Mouse (Mus musculus) heart, embryonic 10.5 days (tissue): Measurements from ENCODE around the gene Lpar1. TPM values are rescaled to one million over a fixed set of nuclear protein-coding genes. Genes with fewer than 3 reads are reported as not detected.

Experiments
- DNase-seq: peaks from one replicate; pipeline ENCODE4 v3.0.0-alpha.2; 2017; ENCODE audit warnings: low spot score
- H3K27ac ChIP-seq: fragments of 300-500 bp; sonication (generic); 2 replicates; pipeline ENCODE4 v1.5.1; 2016; ENCODE audit warnings: mild to moderate bottlenecking
- H3K27me3 ChIP-seq: fragments of 300-500 bp; sonication (generic); 2 replicates; pipeline ENCODE4 v1.6.1; 2016; ENCODE audit warnings: mild to moderate bottlenecking; ENCODE audit not compliant: poor library complexity, insufficient read depth, severe bottlenecking
- H3K36me3 ChIP-seq: fragments of 300-500 bp; sonication (generic); 2 replicates; pipeline ENCODE4 v1.6.1; 2016; ENCODE audit warnings: mild to moderate bottlenecking, moderate library complexity
- H3K4me1 ChIP-seq: fragments of 300-500 bp; sonication (generic); 2 replicates; pipeline ENCODE4 v1.6.1; 2016; ENCODE audit warnings: mild to moderate bottlenecking
- H3K4me3 ChIP-seq: fragments of 300-500 bp; sonication (generic); 2 replicates; pipeline ENCODE4 v1.5.1; 2016; ENCODE audit warnings: mild to moderate bottlenecking, moderate library complexity
- H3K9me3 ChIP-seq: fragments of 300-500 bp; sonication (generic); 2 replicates; pipeline ENCODE4 v1.6.1; 2016; ENCODE audit warnings: mild to moderate bottlenecking, moderate library complexity
- WGBS: fragments of 180-500 bp; shearing (Covaris S2); methylation state at CpG from one replicate; pipeline ENCODE4 v1.1.7; 2016; 5-methylcytosine and 5-hydroxymethylcytosine counted together
- polyA plus RNA-seq: library from polyadenylated mRNA; unstranded; fragments of >200 nt; fragmentation: Nextera tagmentation; extraction: Ambion mirVana; gene quantifications from 2 replicates; pipeline ENCODE4 v1.2.1, GENCODE M21; 2016

Gene Lpar1
- polyA plus RNA-seq, 1 experiment from 2014 or later = 38.7 TPM

DNA sequence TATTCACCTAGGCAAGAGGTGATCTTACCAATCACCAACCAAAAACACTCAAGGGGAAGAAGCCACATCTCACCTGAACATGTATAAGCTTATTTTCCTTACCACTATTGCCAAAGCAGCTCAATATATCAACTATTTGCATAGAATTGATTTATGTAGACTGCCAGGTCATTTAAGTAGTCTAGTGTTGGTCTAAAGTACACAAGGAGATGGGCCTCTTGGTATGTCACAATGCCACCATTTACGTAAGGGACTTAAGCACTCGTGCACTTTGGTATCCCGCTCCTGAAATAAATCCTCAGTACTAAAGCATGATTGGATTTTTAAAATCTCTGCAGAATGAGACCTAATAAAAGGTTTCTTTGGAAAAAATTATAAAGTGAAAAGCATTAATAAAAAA is 12.9 kb downstream of the Lpar1 start:
- Histone ChIP-seq H3K4me3 (no peak overlapping the region), H3K36me3 (peaks cover 15% of the 10 kb centered on the region; the same call in 1 of the 2 replicates)

DNA sequence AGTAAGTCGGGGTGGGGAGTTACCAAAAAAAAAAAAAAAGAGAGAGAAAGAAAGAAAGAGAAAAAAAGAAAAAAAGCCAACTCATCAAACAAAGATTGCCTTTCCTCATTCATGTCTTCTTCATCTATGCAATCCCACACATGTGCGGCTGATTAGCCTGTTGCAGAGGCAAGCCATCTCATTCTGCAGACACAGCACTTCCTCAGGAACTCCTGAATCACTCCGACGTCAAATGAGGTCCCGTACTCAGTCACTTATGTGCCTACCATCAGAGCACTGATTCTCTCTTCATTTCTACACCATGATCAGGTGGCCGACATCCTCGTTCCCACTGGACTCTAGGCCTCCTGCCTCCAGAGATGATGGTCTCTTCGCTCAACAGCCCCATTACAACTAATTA is 13.3 kb downstream of the Lpar1 start:
- H3K27me3 ChIP-seq = no peaks in the 10 kb centered on the region
- H3K36me3 ChIP-seq = peaks cover 15% of the 10 kb centered on the region; the same call in 1 of the 2 replicates
- H3K9me3 ChIP-seq = no peaks in the 10 kb centered on the region
- 78% methylated on average over 8 of the region's 8 CpGs for WGBS
- H3K4me3 ChIP-seq = no peak overlapping the region
- peaks cover under 1% of the 10 kb centered on the region; the same call in 1 of the 2 replicates for H3K4me1 ChIP-seq
- DNase-seq = no peak
- H3K27ac ChIP-seq = no peak overlapping the region

More for the DNA sequence above, 12.9 kb downstream of the Lpar1 start:
- Histone ChIP-seq H3K4me1 (peaks cover 4% of the 10 kb centered on the region), H3K27ac (no peak overlapping the region), H3K27me3 (no peaks in the 10 kb centered on the region), H3K9me3 (no peaks in the 10 kb centered on the region)
- no peak for DNase-seq
- WGBS = 92% methylated on average over 3 of the region's 3 CpGs

DNA sequence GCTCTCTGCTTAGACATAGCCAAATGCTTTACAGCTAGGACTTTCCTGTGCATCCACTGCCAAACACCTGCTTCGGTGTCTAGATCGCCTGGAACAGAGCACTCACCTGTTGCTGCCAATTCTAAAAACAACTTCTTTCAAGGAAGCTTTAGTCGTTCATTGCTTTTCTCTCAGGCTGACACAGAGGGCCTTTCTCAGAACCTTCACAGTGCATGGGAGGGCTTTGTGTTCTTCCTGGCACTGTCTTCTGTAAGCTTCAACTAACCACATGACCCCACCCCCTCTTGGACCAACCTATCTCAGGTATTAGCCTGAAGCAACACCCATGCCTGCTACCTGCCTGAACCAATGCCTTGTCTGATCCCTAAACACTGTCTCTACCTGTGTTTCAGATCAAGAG is 15.0 kb downstream of the Lpar1 start:
- DNase-seq = no peak

DNA sequence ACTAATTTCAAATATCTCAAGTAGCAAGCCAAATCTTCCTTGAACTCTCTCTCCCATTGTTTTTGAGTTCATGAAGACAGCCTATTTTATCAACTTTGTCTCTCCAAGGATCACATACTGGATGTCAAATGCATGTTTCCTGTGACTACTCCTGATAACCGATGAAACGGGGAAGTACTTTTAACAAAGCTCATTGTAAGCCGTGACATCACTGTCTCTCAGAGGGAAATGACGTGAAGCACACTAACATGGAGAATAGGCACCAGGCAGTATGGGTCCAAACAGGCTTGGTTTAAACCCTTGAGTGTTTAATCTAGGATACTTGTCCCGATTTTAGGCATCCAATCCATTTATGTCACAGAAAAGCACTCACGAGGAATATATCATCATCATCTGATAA is 17.9 kb downstream of the Lpar1 start:
- 67% methylated on average over 6 of the region's 6 CpGs for WGBS
- Histone ChIP-seq H3K36me3 (peaks cover 7% of the 10 kb centered on the region; the same call in 1 of the 2 replicates), H3K4me3 (no peak overlapping the region), H3K27ac (no peak overlapping the region), H3K9me3 (no peaks in the 10 kb centered on the region), H3K4me1 (peaks cover 20% of the 10 kb centered on the region), H3K27me3 (no peaks in the 10 kb centered on the region)
- no peak for DNase-seq

More for the DNA sequence above, 15.0 kb downstream of the Lpar1 start:
- Histone ChIP-seq H3K27me3 (no peaks in the 10 kb centered on the region), H3K4me3 (no peak overlapping the region), H3K9me3 (no peaks in the 10 kb centered on the region), H3K36me3 (peaks cover 11% of the 10 kb centered on the region; the same call in 1 of the 2 replicates), H3K27ac (no peak overlapping the region), H3K4me1 (peaks cover 17% of the 10 kb centered on the region)
- 82% methylated on average over 3 of the region's 3 CpGs for WGBS

DNA sequence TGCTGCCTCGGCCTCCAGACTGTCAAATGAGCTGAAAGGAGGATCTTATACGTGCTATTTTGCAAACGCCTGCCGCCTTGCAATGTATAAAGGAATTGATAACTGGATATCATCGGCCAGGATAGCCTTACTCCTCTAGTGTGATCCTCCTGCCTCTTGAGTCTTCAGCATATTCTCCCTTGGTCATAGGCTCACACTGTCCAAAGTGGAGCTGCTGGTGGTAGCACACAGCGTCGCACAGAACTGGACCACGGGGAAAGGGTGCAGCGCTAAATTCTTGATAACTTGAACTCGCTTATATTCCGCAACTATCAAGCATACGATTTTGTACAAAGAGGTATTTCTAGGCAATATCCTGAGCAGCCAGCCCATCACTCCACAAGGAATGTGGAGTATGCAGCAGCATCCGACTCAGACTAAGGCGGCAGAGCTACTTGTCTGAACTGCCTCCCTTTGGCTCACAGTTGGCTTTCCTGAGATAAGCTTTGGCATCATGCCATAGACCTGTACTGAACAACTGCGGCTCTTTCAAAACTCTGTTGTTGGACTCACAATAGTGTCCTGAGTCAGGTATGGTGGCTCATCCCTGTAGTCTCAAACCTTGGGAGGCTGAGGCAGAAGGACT is 18.9 kb downstream of the Lpar1 start:
- H3K27me3 ChIP-seq = no peaks in the 10 kb centered on the region
- no peak for DNase-seq
- H3K9me3 ChIP-seq = no peaks in the 10 kb centered on the region
- peak overlapping the region; percentile 36; the same call in 1 of the 2 replicates for H3K4me3 ChIP-seq
- H3K36me3 ChIP-seq = peaks cover 7% of the 10 kb centered on the region; the same call in 1 of the 2 replicates
- WGBS = 52% methylated on average over 15 of the region's 15 CpGs
- peaks cover 24% of the 10 kb centered on the region for H3K4me1 ChIP-seq
- 0 out of 2 replicates have a peak overlapping the region, but pooled peaks have one; percentile 17 for H3K27ac ChIP-seq

DNA sequence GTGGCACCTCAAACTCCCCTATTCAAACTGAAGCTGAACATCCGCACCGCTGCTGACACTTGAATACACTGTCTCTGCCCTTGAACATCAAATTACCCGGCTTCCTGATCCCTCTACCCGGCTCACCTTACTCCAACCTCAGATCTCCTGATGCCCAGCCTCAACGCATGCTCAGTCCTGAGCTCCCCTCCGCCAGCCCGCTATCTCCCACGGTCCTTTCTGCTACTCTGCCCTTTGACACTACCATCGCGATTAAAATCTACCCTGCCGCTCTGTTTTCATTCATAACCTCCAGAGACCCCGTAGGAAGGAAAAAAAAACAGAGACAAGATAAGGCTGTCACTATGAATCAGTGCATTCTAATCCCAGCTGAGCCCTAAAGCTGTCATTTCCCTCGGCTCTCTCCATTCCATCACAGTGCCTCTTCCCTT is 19.5 kb downstream of the Lpar1 start:
- DNase-seq = no peak
- H3K27me3 ChIP-seq = no peaks in the 10 kb centered on the region
- H3K9me3 ChIP-seq = no peaks in the 10 kb centered on the region
- peaks cover 24% of the 10 kb centered on the region for H3K4me1 ChIP-seq
- 27% methylated on average over 13 of the region's 13 CpGs for WGBS
- H3K36me3 ChIP-seq = peaks cover 7% of the 10 kb centered on the region; the same call in 1 of the 2 replicates
- H3K27ac ChIP-seq = no peak overlapping the region
- H3K4me3 ChIP-seq = peak overlapping the region; percentile 36; the same call in 1 of the 2 replicates

DNA sequence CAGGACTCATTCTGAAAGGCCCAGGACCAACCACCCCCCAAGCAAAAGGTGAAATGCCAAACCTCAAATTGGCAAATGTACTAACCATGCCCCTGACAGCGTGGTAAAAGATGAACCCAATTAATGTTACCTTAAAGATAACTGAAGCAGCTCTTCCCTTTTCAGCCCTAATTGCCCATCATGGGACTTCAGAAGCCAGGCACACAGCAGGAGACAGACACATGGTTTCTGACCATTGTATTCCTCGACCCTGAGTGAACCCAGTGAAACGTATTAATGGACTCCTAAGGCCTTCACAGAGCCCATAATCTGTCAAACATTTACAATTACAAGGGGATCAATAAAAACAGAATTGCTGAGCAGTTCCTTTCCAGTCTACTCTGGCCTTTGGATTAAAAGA is 20.2 kb downstream of the Lpar1 start:
- WGBS = 53% methylated on average over 3 of the region's 3 CpGs
- no peaks in the 10 kb centered on the region for H3K9me3 ChIP-seq
- H3K4me3 ChIP-seq = no peak overlapping the region; the same call in 1 of the 2 replicates
- peaks cover 7% of the 10 kb centered on the region; the same call in 1 of the 2 replicates for H3K36me3 ChIP-seq
- H3K27ac ChIP-seq = no peak overlapping the region
- no peak for DNase-seq
- H3K27me3 ChIP-seq = no peaks in the 10 kb centered on the region
- H3K4me1 ChIP-seq = peaks cover 24% of the 10 kb centered on the region

DNA sequence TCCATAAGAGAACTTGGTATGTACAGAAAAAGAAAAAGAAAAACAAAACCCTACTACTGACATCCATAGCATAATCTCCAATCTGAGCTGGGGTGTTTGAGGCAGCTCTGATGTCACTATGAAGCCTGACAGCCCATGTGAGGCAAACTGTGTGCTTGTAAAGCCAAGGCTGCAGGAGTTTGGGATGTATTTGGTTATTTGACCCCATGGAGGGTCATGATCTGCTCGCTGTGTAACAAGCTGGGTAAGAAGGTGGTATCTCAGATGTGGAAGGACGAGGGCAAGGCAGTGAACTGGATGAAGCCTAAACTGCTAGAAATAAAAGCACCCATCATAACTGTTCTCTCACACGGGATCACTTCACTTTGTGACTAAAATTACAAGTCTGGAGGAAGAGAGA is 21.4 kb downstream of the Lpar1 start:
- Histone ChIP-seq H3K9me3 (no peaks in the 10 kb centered on the region), H3K36me3 (peaks cover 3% of the 10 kb centered on the region; the same call in 1 of the 2 replicates), H3K27ac (no peak overlapping the region), H3K4me1 (peaks cover 24% of the 10 kb centered on the region), H3K27me3 (no peaks in the 10 kb centered on the region), H3K4me3 (no peak overlapping the region)
- WGBS = 72% methylated on average over 3 of the region's 3 CpGs
- DNase-seq = no peak

DNA sequence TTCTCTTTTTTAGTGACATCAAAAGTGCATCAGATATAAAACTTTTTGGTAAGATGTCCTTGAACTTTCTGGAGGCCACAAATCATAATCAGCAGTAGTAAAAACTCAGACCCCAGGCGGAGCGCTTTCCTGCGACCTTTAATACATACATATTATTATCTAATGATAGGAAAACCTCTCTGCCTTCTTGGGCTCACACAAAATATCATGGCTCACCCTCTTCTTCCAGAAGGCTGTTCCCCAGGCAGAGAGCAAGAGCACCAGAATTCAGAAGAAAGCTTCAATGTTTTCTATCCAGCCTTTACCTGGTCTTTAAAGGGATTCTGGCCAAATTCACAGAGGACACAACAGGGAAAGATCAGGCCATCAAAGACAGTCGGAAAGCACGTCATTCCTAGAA is 23.0 kb downstream of the Lpar1 start:
- no peak overlapping the region for H3K27ac ChIP-seq
- WGBS = 86% methylated on average over 5 of the region's 5 CpGs
- no peak overlapping the region for H3K4me3 ChIP-seq
- no peaks in the 10 kb centered on the region for H3K36me3 ChIP-seq
- H3K9me3 ChIP-seq = no peaks in the 10 kb centered on the region
- H3K27me3 ChIP-seq = no peaks in the 10 kb centered on the region
- DNase-seq = no peak
- peaks cover 28% of the 10 kb centered on the region for H3K4me1 ChIP-seq

DNA sequence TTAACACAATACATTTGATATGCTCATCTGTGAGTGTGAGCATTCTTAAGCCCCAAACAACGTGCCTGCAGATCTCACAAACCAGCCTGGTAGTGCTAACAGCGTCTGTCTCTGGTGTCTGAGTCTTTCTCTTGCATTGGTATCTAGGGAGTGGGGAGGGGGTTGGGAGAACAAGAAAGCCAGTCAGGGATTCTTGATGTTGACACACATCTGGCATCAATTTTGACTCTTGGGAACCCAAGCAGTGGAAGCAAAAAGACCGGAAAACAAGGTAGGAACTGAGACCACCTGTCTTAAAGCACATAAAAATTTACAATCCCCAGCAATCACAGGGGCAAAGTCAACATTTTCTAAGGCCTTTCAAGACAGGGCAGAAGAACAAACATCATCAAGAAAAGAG is 23.4 kb downstream of the Lpar1 start:
- Histone ChIP-seq H3K4me3 (no peak overlapping the region), H3K9me3 (no peaks in the 10 kb centered on the region), H3K36me3 (no peaks in the 10 kb centered on the region), H3K4me1 (peaks cover 27% of the 10 kb centered on the region), H3K27ac (no peak overlapping the region), H3K27me3 (no peaks in the 10 kb centered on the region)
- DNase-seq = no peak
- 27% methylated on average over 3 of the region's 3 CpGs for WGBS

DNA sequence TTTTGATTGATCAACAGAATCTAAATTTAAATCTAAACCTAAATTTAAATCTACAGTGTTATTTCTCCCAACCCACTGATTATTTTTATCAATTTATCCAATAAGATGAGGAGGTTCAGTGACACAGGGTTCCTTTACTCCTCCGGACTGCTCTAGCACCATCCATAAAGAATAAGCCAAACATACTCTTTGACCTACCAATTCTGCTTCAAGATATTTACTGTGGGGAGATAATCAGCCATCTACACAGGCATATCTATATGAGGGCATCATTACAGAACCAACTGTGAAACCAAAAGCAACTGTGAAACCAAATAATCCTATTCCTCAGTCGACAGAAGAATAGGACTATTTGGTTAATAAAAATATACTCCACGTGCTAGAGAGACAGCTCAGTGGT is 25.8 kb downstream of the Lpar1 start:
- Histone ChIP-seq H3K9me3 (no peaks in the 10 kb centered on the region), H3K27ac (no peak overlapping the region), H3K4me1 (peaks cover 11% of the 10 kb centered on the region; the same call in 1 of the 2 replicates), H3K4me3 (no peak overlapping the region), H3K36me3 (no peaks in the 10 kb centered on the region), H3K27me3 (no peaks in the 10 kb centered on the region)
- 87% methylated on average over 3 of the region's 3 CpGs for WGBS
- no peak for DNase-seq

DNA sequence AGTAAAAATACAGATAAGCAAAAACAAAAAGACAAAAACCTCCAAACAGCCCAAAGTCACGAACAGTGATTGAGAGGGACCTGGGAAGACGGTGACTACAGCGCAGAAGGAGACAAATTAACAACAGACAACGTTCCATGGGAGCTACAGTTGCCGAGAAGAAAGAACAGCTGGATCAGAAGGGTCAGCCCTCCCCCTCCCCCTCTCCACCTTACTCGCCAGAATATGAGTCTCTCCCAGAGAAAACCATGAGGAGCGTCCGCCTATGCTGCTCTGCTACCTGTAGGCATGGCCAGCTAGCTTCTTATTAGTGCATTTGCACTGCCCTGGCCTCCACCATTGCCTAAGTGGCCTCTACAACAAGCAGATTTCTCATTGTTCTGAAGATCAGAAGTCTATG is 32.6 kb downstream of the Lpar1 start:
- H3K36me3 ChIP-seq = no peaks in the 10 kb centered on the region
- WGBS = 69% methylated on average over 8 of the region's 8 CpGs
- H3K4me1 ChIP-seq = peaks cover 33% of the 10 kb centered on the region
- no peak overlapping the region for H3K4me3 ChIP-seq
- no peak for DNase-seq
- H3K27me3 ChIP-seq = no peaks in the 10 kb centered on the region
- H3K9me3 ChIP-seq = no peaks in the 10 kb centered on the region
- H3K27ac ChIP-seq = no peak overlapping the region

DNA sequence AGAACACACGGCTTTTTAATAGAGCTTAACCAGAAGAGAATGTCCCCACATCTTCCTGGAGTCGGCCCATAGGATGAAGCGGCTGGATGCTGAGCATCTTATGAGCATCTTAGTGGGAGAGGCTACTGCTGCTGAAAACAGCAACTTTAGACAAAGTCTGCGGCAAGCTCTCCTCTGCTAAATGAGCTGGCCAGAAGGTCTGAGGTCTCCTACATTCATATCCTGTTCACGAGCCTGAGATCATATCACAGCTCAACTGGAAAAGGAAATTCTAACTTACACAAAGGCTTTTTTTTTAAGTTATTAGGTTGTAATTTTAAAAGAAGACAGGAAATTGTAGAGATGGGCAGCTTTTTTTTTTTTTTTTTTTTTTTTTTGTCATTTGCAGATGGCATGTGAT is 33.2 kb downstream of the Lpar1 start:
- Histone ChIP-seq H3K4me1 (peaks cover 28% of the 10 kb centered on the region), H3K27me3 (no peaks in the 10 kb centered on the region), H3K9me3 (no peaks in the 10 kb centered on the region), H3K4me3 (no peak overlapping the region), H3K27ac (no peak overlapping the region), H3K36me3 (no peaks in the 10 kb centered on the region)
- DNase-seq = no peak
- WGBS = 77% methylated on average over 5 of the region's 5 CpGs
